Mouse (Mus musculus): ENCODE results near the gene Phf23. TPM values are rescaled to one million over a fixed set of nuclear protein-coding genes. Genes with fewer than 3 reads are reported as not detected.
A peak's percentile ranks its signal among the peaks of the same experiment; 100 is the strongest.

Phf23 gene
- polyA plus RNA-seq, 1 experiment = 58.6 TPM

DNA sequence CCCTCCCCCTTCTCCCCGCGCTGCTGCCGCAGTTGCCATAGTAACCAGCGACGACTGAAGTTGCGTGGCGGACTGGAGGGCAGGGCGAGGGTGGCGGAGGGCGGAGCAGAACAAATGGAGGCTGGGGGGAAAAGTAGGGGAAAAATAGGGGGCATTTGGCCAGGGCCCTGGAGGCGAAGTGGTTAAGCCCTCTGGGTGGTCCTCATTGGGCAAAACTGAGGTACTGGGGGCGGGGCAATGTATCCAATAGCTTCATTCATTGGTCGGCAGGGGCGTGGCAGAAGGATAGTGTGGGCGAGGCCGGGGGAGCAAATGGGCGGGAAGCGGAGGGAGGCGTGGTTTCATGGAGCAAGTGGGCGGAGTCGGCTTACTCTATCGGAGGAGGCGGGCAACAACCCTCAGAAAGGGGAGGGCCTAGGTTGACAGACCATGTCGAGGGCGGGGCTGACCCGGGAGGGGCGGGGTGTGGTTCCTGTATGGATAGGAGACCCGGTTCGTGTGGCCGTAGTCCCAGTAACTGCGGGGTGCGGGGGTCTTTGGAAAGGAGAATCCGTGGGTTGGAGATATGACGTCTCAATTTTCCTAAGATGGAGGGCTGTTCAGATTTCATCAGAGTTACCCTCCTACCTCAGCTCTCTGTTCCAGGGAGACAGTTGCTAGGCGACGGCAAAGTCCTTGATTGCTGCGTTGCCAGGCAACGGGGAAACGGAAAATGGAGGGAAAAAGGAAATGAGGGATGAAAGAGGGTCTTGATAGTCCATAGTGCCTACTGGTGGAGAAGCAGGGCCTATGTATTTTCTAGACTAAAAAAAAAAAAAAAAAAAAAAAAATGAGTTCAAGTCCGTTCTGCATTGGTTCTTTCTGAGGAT is 25.9 kb downstream of the Phf23 start:
- Histone ChIP-seq H3K4me3 (peak overlapping the region; percentile 43), H3K36me3 (ENCODE audit: control insufficient read depth, insufficient read depth) (no peaks in the 10 kb centered on the region), H3K4me2 (ENCODE audit: low read depth) (peak overlapping the region; percentile 92), H3K79me2 (ENCODE audit: control insufficient read depth, insufficient read depth) (peaks cover 39% of the 10 kb centered on the region), H3K27me3 (ENCODE audit: control insufficient read depth, insufficient read depth, insufficient read length) (no peaks in the 10 kb centered on the region), H3ac (ENCODE audit: control insufficient read depth, insufficient read length) (no peak overlapping the region)
- TF ChIP-seq CEBPB (IDR thresholded peaks at IDR 0.05; ENCODE audit: insufficient read depth, poor library complexity, severe bottlenecking) = no peak
- no peak for TF ChIP-seq POLR2A (IDR thresholded peaks at IDR 0.05; ENCODE audit: insufficient read length, low read depth)
- TF ChIP-seq TCF3 (IDR thresholded peaks at IDR 0.05; ENCODE audit: insufficient read length, low read depth) = no peak
- peak; percentile 33 for TF ChIP-seq E2F4 (IDR thresholded peaks at IDR 0.05; ENCODE audit: insufficient read depth)

DNA sequence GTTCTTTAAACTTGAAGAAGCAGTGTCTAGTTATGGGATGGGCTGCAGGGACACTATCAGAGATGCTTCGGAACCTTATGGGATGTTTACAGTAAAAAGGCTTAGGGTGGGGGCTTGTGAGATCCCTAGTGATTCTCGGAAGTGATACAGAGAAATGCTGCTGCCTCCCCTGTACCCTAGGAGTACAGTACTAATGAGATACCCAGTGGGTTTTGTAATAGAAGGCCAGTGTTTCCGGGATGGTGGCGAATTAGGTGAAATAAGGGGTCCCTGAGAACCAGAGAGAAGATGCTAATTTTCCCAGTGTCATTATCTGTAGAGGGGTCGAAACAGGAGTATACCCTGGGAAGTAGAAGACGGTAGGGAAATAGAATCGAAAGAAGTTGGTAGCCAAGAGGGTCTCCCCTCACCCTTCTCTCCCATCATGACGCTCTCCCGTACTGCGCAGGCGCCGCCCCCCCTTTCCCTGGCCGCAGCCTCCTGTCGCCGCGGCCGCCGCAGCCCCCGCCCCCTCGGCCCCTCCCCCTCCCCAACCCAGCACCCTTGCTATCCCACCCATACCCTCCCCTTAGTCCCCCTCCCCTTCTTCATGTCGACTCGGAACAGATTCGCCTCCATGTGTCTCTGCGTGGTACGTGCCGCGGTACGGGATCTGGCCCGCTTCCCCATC is 28.0 kb downstream of the Phf23 start:
- no peak overlapping the region for H3K4me2 ChIP-seq (ENCODE audit: low read depth)
- no peak overlapping the region for H3ac ChIP-seq (ENCODE audit: control insufficient read depth, insufficient read length)
- no peaks in the 10 kb centered on the region for H3K27me3 ChIP-seq (ENCODE audit: control insufficient read depth, insufficient read depth, insufficient read length)
- no peaks in the 10 kb centered on the region for H3K36me3 ChIP-seq (ENCODE audit: control insufficient read depth, insufficient read depth)
- H3K79me2 ChIP-seq (ENCODE audit: control insufficient read depth, insufficient read depth) = peaks cover 37% of the 10 kb centered on the region
- no peak overlapping the region for H3K4me3 ChIP-seq
- TF ChIP-seq POLR2A (IDR thresholded peaks at IDR 0.05; ENCODE audit: insufficient read length, low read depth) (no peak), MYOD1 (IDR thresholded peaks at IDR 0.05; ENCODE audit: control insufficient read depth in 1 of 3, insufficient read length in 2 of 3, low read depth in 2 of 3) (no peak)

DNA sequence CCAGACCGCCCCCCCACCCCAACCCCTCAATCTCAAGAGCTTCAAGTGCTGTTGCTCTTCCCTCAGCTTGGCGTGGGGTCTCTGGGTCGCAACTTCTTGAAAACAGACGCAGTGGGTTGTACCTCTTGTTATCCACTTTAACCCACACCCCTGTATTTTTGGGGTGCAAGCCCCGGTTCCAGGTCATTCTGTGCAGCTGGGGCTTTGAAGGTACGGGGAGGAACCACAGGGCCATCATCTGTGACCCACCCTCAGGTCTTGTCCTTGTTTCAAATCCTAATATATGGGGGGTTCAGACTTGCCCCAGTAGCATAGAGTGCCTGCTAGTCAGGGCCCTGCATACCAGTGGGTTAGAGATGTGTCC is 28.6 kb downstream of the Phf23 start:
- TF ChIP-seq REST (IDR thresholded peaks at IDR 0.05; ENCODE audit: insufficient read depth, insufficient read length) = no peak
- no peak for TF ChIP-seq MYOG (IDR thresholded peaks at IDR 0.05; ENCODE audit: control insufficient read depth in 1 of 3, insufficient read depth in 1 of 3, insufficient read length in 2 of 3, low read depth in 2 of 3)
- no peak for TF ChIP-seq MAX (IDR thresholded peaks at IDR 0.05; ENCODE audit: low read depth)
- no peak for TF ChIP-seq CEBPB (IDR thresholded peaks at IDR 0.05; ENCODE audit: insufficient read depth, poor library complexity, severe bottlenecking)
- TF ChIP-seq POLR2AphosphoS2 (IDR thresholded peaks at IDR 0.05; ENCODE audit: insufficient read length, low read depth) = no peak
- no peak for TF ChIP-seq MYOD1 (IDR thresholded peaks at IDR 0.05; ENCODE audit: control insufficient read depth in 1 of 3, insufficient read length in 2 of 3, low read depth in 2 of 3)
- TF ChIP-seq POLR2A (IDR thresholded peaks at IDR 0.05; ENCODE audit: insufficient read length, low read depth) = no peak
- no peak for TF ChIP-seq TCF12 (IDR thresholded peaks at IDR 0.05; ENCODE audit: insufficient read depth, poor library complexity, severe bottlenecking)
- no peak for TF ChIP-seq TCF3 (IDR thresholded peaks at IDR 0.05; ENCODE audit: insufficient read length, low read depth)
- Histone ChIP-seq H3K36me3 (ENCODE audit: control insufficient read depth, insufficient read depth) (no peaks in the 10 kb centered on the region), H3ac (ENCODE audit: control insufficient read depth, insufficient read length) (no peak overlapping the region), H3K4me2 (ENCODE audit: low read depth) (no peak overlapping the region), H3K4me3 (no peak overlapping the region), H3K79me2 (ENCODE audit: control insufficient read depth, insufficient read depth) (peaks cover 32% of the 10 kb centered on the region), H3K27me3 (ENCODE audit: control insufficient read depth, insufficient read depth, insufficient read length) (no peaks in the 10 kb centered on the region)

DNA sequence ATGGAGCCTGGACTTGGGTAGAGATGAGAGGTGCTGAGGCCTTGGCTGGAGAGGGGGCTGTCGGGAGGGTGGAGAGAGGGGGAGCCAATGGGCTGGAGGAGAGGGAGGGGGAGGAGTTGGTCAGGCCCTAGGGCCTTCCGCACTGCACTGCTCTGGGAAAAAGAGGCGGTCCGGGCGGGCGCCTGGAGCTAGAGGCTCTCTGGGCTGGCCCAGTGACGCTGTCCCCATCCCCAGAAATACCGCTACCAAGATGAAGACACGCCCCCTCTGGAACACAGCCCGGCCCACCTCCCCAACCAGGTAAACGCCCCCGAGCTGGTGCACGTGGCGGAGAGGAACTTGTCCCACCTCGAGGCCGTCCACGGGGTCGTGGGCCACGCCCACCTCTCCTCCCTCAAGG is 31.1 kb downstream of the Phf23 start:
- H3K36me3 ChIP-seq (ENCODE audit: control insufficient read depth, insufficient read depth) = peaks cover 6% of the 10 kb centered on the region
- no peak overlapping the region for H3ac ChIP-seq (ENCODE audit: control insufficient read depth, insufficient read length)
- H3K79me2 ChIP-seq (ENCODE audit: control insufficient read depth, insufficient read depth) = peaks cover 23% of the 10 kb centered on the region
- no peak overlapping the region for H3K4me3 ChIP-seq
- no peaks in the 10 kb centered on the region for H3K27me3 ChIP-seq (ENCODE audit: control insufficient read depth, insufficient read depth, insufficient read length)
- H3K4me2 ChIP-seq (ENCODE audit: low read depth) = peak overlapping the region; percentile 90
- TF ChIP-seq POLR2A (IDR thresholded peaks at IDR 0.05; ENCODE audit: insufficient read length, low read depth) (no peak), REST (IDR thresholded peaks at IDR 0.05; ENCODE audit: insufficient read depth, insufficient read length) (no peak), USF1 (IDR thresholded peaks at IDR 0.05; ENCODE audit: low read depth) (no peak), SRF (IDR thresholded peaks at IDR 0.05; ENCODE audit: control insufficient read depth, insufficient read length, low read depth) (no peak), MYOD1 (IDR thresholded peaks at IDR 0.05; ENCODE audit: control insufficient read depth in 1 of 3, insufficient read length in 2 of 3, low read depth in 2 of 3) (no peak), E2F4 (IDR thresholded peaks at IDR 0.05; ENCODE audit: insufficient read depth) (no peak), MAX (IDR thresholded peaks at IDR 0.05; ENCODE audit: low read depth) (no peak), TCF12 (IDR thresholded peaks at IDR 0.05; ENCODE audit: insufficient read depth, poor library complexity, severe bottlenecking) (no peak), POLR2AphosphoS2 (IDR thresholded peaks at IDR 0.05; ENCODE audit: insufficient read length, low read depth) (no peak), MYOG (IDR thresholded peaks at IDR 0.05; ENCODE audit: control insufficient read depth in 1 of 3, insufficient read depth in 1 of 3, insufficient read length in 2 of 3, low read depth in 2 of 3) (no peak)

DNA sequence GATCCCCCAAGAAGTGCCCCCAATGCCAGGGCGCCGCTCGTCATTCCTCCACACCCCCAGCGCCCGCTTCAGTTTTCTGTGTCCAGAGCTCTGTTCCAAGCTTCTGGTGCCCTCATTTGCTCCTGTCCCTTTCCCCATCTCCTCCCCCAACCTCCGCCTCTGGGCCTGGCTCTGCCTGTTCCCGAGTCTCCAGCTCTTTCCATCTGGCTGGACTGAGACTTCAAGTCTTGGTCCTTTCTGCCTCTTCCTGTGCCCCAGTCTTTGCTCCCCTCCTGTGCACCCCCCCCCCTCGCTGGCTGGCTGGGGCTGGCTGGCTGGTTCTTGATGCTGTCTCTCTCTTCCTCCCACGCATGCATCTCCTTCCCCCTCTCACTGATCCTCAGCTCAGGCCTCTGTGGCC is 31.8 kb downstream of the Phf23 start:
- TF ChIP-seq TCF3 (IDR thresholded peaks at IDR 0.05; ENCODE audit: insufficient read length, low read depth) (no peak), POLR2AphosphoS2 (IDR thresholded peaks at IDR 0.05; ENCODE audit: insufficient read length, low read depth) (no peak), TCF12 (IDR thresholded peaks at IDR 0.05; ENCODE audit: insufficient read depth, poor library complexity, severe bottlenecking) (no peak), SRF (IDR thresholded peaks at IDR 0.05; ENCODE audit: control insufficient read depth, insufficient read length, low read depth) (no peak), REST (IDR thresholded peaks at IDR 0.05; ENCODE audit: insufficient read depth, insufficient read length) (no peak), E2F4 (IDR thresholded peaks at IDR 0.05; ENCODE audit: insufficient read depth) (no peak), MYOG (IDR thresholded peaks at IDR 0.05; ENCODE audit: control insufficient read depth in 1 of 3, insufficient read depth in 1 of 3, insufficient read length in 2 of 3, low read depth in 2 of 3) (no peak), POLR2A (IDR thresholded peaks at IDR 0.05; ENCODE audit: insufficient read length, low read depth) (no peak), MYOD1 (IDR thresholded peaks at IDR 0.05; ENCODE audit: control insufficient read depth in 1 of 3, insufficient read length in 2 of 3, low read depth in 2 of 3) (no peak), CEBPB (IDR thresholded peaks at IDR 0.05; ENCODE audit: insufficient read depth, poor library complexity, severe bottlenecking) (no peak), MAX (IDR thresholded peaks at IDR 0.05; ENCODE audit: low read depth) (no peak)
- Histone ChIP-seq H3K4me2 (ENCODE audit: low read depth) (peak overlapping the region; percentile 90), H3ac (ENCODE audit: control insufficient read depth, insufficient read length) (no peak overlapping the region), H3K27me3 (ENCODE audit: control insufficient read depth, insufficient read depth, insufficient read length) (no peaks in the 10 kb centered on the region), H3K36me3 (ENCODE audit: control insufficient read depth, insufficient read depth) (peaks cover 13% of the 10 kb centered on the region), H3K4me3 (no peak overlapping the region), H3K79me2 (ENCODE audit: control insufficient read depth, insufficient read depth) (peaks cover 15% of the 10 kb centered on the region)
